Mouse (Mus musculus) heart, adult 8-10 months (tissue): ENCODE measurements around the gene Rnase13. TPM values are rescaled to one million over a fixed set of nuclear protein-coding genes. Genes with fewer than 3 reads are reported as not detected.
A peak's percentile ranks its signal among the peaks of the same experiment; 100 is the strongest.

Experiments
- DNase-seq: peaks from one replicate; pipeline ENCODE4 v3.0.0; 2022; ENCODE audit warnings: low spot score
- total RNA-seq, 4 experiments: library from RNA; stranded (reverse); gene quantifications; 2 replicates each; pipeline ENCODE4 v1.2.4; 2022

Gene Rnase13
- total RNA-seq, 4 experiments from 2014 or later, result not detected

- DNase-seq, result peak; percentile 84
Observed at GRCm38 (mm10) chr14:51913062-51913959, 9.3 kb downstream of the Rnase13 start.

GRCm38 (mm10) chr14:51912391-51913061 lies 10.0 kb downstream of the Rnase13 start:
- peak; percentile 41 for DNase-seq

GRCm38 (mm10) chr14:51911301-51911700 lies 11.3 kb downstream of the Rnase13 start:
- DNase-seq, result no peak

GRCm38 (mm10) chr14:51906102-51906501 lies 16.5 kb downstream of the Rnase13 start:
- no peak for DNase-seq

- DNase-seq, result no peak
Observed at GRCm38 (mm10) chr14:51904706-51905105, 17.9 kb downstream of the Rnase13 start.

- DNase-seq, result no peak
Observed at GRCm38 (mm10) chr14:51903782-51904181, 18.8 kb downstream of the Rnase13 start.

DNA sequence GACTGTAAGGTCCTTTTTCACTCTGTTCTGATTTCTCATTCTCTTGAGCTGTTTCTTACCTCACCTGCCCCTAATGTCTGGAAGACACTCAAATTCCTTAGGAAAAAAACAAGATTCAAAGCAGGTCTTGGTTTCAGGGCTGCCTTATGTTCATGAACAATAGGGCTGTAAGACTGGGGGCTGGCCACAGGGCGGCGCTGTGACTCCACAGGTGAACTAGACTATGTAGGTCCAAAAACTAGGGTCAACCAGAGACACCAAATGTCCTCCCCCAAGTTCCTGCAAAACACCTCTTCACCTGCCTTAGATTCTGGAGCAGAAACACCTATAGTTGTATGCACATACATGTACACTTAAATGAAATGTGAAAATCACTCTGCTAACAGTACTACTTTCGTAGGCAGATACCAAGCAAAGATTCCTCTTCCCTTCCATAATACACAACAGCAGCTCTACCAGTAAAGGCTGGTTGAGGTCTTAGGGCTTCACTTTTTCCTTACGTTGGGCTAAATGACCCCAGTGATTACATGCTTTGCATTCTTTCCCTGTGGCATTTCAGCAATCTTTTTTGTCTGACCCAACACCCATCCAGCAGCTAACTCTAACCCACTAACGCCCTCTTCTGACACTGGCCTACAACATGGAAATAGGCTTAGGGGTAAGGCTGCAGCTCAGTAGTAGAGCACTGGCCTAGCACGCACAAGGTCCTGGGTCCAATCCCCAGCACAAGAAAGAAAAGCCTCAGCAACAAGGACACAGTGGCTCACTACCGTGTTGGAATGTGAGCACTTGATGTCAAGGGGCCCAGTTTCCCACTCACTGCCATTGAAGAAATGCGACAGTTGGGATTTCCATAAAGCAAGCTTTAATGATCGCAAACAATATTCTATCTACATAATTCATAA lies 19.5 kb downstream of the Rnase13 start:
- peak; percentile 74 for DNase-seq

GRCm38 (mm10) chr14:51899351-51899750 lies 23.2 kb downstream of the Rnase13 start:
- DNase-seq, result no peak

DNA sequence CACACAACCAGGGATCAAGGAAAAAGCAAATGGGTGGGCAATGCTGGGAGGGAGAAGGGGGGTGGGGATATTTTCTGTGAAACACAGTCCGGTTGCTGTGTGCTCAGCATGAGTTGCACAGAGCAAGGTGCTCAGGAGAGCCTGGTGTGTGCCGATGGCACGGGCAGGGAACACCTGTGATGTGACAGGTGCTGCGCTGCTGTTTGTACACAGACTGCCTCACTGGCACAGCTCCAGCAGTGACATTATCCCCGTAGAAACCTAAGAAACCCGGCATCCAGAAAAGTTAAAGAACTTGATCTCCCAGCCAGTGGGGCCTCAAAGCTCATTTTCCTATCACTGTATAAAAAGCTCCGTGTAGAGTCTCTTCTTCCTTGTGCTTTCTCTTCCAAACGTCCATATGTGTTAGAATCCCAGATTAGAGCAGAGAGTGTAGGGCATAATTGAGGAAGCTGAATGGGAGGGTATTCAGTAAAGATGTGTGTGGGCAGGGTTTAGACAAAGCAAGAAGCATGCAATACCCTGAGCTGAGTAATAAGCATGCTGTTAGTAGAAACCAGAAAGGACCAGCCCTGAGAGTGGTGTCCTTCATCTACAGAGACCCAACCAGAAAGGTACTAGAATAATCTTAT lies 25.9 kb downstream of the Rnase13 start:
- no peak for DNase-seq

DNA sequence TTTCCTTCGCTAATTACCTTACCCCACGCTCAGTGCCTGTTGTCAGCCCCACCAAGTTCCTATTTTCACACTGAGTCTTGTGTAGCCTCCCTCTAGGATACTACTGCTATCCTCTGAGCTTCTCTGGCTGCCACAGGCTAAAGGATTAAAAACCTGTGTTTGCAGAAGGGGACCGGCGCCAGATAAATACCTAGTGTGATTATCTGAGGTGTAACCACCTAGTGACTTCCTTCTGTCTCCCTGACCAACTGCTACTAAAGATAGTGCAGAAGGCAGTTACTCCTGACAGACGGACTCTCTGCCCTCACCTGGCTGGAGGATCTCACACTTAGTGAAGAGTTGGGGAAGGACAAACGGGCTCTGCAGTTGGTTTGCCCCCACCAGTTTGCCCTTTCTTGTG lies 26.6 kb downstream of the Rnase13 start:
- no peak for DNase-seq

DNA sequence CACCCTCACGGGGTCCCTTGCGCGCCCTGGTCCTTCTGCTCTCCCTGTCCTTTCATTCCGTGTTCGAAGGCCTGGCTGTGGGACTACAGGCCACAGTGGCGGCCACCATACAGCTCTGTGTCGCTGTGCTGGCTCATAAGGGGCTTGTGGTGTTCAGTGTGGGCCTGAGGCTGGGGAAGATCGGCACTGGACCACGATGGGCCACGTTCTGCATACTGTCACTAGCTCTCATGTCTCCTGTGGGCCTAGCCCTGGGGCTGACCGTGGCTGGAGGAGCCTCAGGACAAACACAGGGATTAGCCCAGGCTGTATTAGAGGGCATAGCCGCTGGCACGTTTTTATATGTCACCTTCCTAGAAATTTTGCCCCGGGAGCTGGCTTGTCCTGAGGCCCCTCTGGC lies 27.5 kb downstream of the Rnase13 start:
- no peak for DNase-seq

- DNase-seq, result no peak
Observed at GRCm38 (mm10) chr14:51893809-51894208, 28.8 kb downstream of the Rnase13 start.

DNA sequence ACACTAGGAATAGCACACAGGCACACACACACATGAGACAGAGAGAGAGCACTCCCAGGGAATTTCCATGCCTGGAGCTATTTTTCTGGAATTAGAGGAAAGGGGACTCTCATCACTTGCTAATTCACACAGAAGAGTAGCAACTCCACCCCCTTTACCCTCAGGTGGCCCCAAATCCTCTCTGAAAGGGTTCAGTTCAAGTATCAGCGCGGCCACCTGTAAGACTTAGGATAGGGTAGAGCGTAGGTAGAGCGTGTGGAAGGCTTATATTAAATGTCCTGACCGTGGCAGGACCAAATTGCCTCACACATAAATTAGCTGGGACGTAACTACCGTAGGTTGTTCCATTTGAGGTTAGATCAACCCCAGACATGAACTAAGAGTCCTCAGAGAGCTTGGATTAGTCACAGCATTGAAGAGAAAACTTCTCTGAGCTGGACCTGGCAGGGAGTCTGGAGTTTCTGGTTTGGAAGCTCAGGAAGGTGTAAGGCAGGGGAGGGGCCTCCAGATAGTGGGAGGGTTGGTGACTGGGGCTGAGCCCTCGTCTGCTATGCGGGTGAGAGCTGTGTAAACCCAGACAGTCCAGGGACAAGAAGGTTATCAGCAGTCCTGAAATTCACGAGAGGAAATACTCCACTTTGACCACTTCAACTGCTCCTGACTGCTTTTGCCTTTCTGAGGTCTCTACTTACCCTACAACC lies 29.3 kb downstream of the Rnase13 start:
- DNase-seq, result no peak

- no peak for DNase-seq
Observed at GRCm38 (mm10) chr14:51892191-51892939, 30.2 kb downstream of the Rnase13 start, which contains the start of gene Slc39a2. Gene Slc39a2 (plus strand): TSS chr14:51892889.

GRCm38 (mm10) chr14:51889833-51890232 lies 32.7 kb downstream of the Rnase13 start:
- DNase-seq, result no peak

DNA sequence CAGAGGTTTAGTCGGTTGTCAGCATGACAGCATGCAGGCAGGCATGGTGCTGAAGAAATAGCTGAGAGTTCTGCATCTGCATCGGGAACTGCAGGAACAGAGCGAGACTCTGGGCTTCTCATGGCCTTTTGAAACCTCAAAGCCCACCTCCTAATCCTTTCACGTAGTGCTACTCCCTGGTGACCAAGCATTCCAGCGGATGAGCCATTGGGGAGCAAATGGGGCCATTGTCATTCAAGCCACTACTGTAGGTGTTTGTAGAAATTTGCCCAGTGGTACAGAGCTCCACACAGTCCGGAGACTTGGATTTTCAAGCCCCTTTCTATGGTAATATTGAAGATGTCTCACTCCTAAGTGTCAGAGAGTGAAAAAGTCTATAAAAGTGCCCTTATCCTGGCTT lies 36.5 kb downstream of the Rnase13 start:
- no peak for DNase-seq

DNA sequence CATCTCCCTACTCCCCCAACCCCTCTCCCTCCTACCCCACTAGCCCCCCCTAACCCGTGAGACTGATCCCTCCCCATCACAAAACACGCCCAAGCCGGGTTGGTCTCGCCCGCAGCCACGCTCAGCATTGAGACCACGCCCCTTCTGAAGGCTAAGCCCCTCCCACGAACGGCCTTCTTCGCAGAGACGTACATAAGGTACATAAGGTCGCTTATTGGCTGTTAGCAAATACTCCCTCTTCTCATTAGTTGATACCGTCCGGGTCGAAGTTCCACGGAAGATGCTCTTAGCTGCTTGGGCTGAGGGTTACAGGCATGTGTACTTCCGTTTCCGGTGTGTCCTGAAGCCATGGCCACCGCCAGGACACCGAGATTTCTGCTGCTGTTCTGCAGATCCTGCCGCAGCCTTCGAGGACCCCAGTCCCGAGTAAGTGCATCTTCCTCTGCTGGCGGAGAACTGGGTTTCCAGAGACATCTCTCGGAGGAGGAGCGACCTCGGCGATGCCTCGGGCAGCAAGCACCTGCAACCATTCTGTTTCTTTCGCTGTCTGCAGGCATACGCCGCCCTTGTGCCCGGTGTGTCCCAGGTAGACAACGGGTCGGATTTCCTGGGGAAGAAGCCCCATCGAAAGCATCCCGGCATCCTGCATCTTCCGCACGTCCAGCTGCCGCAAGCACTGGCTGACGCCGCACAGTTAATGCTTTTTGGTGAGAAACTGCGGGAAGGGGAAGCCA lies 37.8 kb downstream of the Rnase13 start, which contains the start of gene Mettl17:
Gene Mettl17, plus strand, starts transcription at position 245 of the 734 bp plus-strand sequence.
- DNase-seq, result peak; percentile 92

DNA sequence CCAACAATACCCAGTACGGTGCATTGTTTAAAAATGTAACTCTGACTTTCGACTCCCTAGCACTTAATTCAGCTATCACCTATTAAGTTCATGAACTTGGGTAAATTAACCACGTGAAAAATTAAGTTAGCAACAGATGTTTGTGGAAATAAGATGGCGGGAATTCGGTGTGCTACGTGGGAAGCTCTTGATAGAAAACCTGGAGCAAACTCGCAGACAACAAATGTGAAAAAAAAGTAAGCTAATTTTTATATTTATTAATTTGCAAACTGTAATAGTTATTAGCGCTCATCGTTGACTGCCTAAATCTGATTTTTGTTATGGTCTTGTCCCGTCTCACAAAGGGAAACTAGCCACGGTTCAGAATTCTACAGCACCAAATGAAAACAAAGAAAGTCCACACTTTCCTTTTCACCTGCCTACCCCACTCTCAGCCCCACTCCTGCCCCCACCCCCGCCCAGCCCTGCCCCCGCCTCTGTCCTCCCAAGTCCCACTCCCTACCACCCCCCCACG lies 38.5 kb downstream of the Rnase13 start:
- no peak for DNase-seq

DNA sequence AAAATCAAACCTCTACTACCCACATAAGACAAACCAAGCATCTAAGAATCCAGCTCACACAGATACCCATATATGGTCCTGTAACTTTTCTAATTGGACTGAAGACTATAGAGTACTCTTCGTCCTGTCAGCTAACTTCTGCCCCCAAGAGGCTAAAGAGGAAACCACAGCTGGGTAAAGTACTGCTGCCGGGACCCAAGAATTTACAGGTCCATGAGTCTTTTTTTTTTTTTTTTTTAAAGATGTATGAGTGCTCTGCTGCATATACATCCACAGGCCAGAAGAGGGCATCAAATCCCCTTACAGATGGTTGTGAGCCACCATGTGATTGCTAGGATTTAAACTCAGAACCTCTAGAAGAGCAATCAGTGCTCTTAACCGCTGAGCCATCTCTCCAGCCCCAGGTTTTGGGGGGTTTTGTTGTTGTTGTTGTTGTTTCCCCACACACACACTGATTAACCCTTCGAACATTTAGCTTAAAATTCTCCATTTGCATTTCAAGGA lies 39.0 kb downstream of the Rnase13 start:
- DNase-seq, result peak; percentile 63
